Mouse (Mus musculus) gastrocnemius, postnatal 25 days (tissue): Measurements from ENCODE around the gene Rprd2. TPM values are rescaled to one million over a fixed set of nuclear protein-coding genes. Genes with fewer than 3 reads are reported as not detected.
"Not testable (repeated sequence)": the region's sequence is repeated elsewhere in the genome, so short reads cannot be mapped to it uniquely, and the experiment has no call there.

ENCODE experiments used
- DNase-seq: peaks from one replicate; pipeline ENCODE4 v3.0.0; 2022
- total RNA-seq, 2 experiments: library from RNA; stranded (reverse); gene quantifications; 1 replicate in 1 of 2; 2 replicates in 1 of 2; pipeline ENCODE4 v1.2.3; 2021

Rprd2 gene
- total RNA-seq, 2 experiments from 2014 or later: 27.1 to 28.2 TPM

DNA sequence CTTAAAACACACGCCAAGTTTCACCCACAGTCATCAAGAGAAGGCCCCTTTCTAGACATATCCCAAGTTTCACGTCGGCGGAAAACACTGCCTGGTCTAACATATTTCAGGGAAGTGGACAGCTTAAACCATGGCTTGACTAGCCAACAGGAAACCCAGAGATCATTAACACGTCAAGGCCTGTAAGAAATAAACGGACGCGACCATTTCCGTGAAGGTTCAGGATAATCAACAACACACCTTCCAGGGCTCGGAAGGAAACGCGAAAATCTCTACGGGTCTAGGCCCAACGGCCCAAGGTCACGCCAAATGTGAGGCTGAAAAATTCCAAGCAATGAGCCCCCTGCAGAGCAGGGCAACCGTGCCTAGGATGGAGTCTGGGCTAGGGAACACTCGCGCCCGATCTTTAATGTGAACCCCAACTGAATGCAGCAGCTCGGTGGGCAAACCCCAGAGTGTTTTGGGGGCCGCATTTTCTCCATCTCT is 594 bp downstream of the Rprd2 start:
- peak; percentile 26 for DNase-seq

DNA sequence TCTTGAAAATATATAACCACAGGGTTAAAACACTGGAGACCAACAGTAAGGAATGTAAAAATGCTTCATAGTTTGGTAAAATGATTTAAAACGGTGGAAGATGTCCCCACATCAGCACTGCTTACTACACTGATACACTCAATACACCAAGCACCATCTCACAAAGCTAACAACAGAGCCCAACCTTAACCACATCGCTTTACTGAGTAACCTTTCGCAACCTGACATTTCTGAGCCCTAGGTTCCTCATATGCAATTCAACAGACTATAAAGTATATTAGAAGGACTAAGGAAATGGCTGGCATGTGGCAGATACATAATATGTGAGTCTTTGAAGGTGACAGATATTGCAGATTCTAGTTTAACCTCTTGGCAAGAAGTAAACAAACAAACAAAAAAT is 2.0 kb downstream of the Rprd2 start:
- no peak for DNase-seq

DNA sequence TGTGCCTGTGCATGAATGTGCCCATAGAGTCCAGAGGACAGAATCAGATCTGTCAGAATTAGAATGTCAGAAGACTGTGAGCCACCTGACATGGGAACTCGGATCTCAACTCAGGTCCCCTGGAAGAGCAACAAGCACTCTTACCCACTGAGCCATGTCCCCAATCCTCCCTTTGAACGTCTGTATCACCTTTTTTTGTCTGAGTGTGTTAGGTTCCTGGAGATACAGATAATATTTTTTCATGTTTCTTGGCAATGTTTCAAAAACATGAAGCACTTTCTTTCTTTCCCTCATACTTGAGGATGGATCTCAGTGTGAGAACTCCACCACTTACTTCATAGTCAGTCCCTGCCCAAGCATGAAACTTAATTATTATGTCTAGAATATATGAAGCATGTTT is 10.3 kb downstream of the Rprd2 start:
- no peak for DNase-seq

DNA sequence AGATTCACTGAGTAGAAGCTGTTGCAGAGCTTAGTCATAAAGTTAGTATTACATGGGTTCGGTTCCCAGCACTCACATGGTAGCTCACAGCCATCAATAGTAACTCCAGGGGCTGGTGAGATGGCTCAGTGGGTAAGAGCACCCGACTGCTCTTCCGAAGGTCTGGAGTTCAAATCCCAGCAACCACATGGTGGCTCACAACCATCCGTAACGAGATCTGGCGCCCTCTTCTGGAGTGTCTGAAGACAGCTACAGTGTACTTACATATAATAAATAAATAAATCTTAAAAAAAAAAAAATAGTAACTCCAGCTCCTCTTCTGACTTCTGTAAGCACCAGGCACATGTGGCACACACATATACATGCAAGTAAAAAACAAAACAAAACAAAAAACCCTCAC is 11.0 kb downstream of the Rprd2 start:
- not testable (repeated sequence) for DNase-seq

DNA sequence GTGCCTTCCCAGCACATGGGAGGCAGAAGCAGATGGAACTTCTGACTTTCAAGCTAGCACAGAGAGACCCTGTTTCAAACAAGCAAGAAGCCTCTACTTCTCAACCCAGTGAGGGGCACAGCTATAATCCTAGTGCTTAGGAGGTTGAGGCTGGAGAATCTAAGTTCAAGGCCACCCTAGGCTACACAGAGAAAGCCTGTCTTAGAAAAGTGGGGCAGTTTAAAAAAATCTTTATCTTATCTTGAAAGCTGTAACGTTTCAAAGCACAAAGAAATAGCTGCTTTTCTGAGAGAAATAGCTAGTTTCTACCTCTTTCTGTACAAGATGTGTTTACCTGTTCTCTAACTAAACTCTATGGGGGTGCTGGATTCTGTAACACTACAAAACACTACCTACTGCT is 12.0 kb downstream of the Rprd2 start:
- no peak for DNase-seq

DNA sequence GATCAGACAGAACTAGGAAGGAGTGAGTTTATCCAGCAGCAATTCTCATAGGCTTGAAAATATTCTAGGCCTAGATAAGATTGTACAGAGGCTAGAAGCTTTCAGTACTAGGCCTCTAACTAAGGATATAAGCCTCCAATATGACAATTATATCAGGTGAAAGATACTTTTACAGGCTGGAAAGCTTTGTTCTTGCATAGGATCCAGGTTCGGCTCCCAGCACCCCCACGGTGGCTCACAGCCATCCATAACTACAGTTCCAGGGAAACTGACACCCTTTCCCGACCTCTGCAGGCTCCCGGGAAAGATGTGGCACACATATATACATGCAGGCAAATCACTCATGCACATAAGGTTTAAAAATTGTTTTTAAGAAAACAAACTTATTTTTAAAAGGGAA is 14.8 kb downstream of the Rprd2 start:
- no peak for DNase-seq

DNA sequence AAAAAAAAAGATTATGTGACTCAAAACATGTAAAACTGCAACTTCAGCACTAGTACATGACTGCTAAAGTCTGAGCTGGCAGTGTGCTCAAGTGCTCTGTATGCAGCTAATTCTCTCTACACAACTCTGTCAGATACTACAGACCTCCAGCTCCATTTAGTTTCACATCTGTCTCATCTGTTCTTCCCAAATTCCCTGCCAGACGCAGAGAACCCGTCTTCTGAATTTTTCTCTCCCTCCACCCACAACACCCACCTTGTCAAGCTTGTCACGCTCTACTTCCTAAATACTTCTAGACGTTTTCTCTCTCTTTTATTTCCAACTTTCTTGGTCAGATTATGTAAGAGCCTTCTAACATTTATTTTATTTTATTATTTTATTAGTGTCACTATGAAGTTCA is 19.9 kb downstream of the Rprd2 start:
- no peak for DNase-seq

DNA sequence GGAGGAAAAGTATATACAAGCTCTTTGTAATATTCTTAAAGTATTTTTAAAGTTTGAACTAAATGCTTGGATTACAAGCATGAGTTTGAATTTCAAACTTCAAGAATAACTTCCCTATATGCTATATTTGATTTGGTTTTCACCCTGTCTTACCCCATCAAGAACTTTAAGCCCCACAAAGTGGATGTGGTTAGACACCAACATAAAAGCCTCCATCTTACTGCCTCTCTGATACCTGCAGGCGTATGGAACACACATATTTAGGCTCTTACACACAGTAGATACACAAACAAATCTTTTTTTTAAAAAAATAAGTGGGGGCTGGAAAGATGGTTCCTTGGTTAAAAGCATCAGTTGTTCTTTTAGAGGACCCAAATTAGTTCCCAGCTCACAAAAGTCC is 24.4 kb downstream of the Rprd2 start:
- DNase-seq: no peak

DNA sequence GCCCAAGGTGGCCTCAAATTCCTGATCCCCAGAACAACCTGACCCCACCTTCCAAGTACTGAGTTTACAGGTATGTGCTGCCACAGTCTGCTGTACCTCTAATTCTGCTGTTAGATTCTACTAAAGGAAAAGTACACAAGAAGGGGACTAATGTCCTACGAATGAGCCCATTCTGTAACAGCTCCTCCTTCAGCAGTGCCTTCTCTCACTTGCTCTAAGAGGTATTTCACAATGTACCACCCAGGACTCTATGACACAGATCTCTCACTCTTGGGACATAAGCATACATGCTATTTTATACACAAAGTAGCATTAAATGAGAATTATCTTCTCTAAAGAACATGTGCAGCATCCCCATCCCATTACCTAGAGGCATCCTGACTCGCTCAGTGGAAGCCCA is 25.0 kb downstream of the Rprd2 start:
- no peak for DNase-seq

DNA sequence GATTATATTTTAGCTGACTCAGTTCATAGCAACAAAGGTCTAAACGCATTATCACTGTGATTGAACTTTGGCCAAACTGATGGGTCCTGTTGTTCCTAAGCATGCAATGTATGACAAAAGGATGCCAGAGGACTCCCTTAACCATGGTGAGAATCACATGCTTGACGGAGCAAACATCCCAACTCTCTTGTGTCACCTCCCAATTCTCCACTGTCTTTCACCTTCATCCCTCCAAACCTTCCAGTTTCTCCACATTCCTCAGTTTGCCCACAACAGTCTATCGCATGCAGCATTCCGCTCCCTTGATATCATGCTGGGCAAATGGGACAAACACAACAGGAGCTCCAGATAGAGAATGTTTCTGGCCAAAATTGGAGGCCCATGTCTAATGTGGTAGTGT is 33.2 kb downstream of the Rprd2 start:
- no peak for DNase-seq

DNA sequence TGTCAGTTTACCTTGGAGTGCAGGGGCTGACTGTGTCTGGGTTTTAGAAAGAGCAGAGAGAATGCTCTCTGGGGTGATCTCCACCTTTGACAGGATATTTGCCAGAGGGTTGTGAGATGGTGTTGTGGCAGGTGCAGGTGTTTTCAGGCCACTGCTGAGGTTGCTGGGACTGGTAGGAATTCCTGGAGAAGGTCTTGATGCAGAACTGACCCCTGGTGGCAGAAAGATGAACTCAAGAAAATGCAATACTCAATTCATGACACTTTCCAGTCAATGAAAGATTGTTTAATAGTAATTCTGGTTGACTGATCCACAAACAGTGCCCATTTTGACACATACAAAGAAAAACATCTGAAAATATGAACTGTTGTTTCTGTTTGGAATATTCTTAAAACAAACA is 46.7 kb downstream of the Rprd2 start:
- no peak for DNase-seq

DNA sequence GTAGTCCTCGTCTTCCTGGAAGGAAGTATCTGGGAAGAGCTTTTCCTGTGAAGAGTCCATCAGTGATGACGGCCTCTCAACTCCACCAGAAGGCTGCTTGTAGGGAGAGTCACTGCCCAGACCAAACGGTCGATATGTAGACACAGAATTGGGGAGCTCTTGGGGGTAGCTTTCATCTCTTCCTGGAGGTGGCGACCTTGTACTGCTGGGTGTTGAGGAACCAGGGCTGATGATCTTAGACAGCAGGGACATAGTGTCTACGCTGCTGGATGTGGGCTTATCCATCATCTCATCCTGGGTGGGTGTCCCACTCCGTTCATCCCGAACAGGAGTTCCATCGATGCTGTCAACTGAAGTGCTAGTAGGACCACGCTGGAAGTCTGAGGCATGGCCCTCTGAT is 53.1 kb downstream of the Rprd2 start:
- no peak for DNase-seq

DNA sequence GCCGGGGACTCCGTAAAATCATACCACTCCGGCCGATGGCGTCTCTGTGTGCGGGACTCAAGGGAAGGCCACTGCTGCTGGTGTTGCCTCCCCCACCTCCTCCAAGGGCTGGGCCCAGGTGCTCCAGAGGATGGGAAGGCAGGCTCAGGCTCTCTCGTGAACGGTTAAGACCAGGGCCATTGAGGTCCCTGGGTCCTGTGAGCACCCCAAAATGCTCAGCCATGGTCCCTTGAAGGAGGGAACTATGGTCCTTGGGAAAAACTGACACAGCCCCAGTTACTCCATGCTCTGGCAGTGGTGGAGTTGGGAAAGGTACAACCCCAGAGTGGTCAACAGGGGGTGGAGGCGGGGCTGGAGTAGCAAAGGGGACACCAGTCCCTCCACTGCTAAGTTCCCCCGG is 54.9 kb downstream of the Rprd2 start:
- DNase-seq: no peak

DNA sequence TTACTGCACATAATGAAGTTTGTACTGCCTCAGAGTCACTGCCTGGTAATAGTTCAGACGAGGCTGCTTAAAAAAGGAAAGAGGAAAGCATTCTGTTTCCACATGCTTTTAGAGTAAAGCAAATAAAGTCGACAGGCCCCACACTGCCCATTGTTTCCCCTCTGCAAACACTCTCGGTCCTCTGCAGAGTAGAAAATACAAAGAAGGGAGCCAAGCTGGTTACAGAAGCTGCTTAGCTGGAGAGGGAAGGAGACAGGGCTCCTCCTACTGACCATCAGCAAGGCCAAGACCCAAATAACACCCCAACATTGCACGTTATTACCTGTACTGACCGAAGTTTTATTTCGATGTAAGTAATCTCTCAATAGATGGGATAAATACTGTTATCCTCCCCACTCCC is 55.7 kb downstream of the Rprd2 start:
- DNase-seq: no peak

DNA sequence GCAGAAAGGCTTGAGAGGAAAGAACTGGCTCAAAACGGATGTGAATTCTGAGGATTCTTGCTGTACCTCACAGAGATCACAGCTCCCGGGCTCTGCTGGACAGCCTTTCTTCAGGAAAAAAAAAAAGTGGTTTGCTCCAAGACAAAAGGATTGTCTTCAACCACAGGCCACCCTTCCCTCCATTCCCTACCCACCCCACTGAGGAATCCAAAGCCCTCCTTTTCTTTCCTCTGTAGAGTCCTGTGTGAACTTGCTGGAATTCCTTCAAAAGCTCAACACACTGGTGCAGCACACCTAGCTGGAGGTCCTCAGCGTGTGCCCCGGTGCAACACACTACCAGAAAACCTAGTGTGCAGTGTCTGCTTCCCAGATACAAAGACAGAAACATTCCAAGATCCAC is 56.9 kb downstream of the Rprd2 start:
- DNase-seq: no peak

DNA sequence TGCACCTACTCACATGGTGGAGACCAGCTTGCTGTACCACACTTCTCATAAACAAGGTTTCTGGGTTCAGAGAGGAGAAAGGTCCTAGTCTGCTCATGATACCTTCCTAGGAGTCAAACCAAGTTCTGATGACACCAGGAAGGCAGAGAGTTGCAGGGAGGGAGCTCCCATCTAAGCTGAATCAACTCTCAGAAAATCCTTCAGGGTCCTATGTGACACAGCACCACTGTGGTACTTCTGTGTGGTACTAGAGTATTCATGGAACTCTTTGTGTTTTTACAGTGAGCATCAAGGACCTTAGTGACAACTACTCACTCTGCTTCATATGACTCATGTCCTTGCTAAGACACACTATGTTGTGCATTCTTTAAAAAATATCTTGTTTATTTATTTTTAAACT is 58.0 kb downstream of the Rprd2 start:
- DNase-seq: no peak

DNA sequence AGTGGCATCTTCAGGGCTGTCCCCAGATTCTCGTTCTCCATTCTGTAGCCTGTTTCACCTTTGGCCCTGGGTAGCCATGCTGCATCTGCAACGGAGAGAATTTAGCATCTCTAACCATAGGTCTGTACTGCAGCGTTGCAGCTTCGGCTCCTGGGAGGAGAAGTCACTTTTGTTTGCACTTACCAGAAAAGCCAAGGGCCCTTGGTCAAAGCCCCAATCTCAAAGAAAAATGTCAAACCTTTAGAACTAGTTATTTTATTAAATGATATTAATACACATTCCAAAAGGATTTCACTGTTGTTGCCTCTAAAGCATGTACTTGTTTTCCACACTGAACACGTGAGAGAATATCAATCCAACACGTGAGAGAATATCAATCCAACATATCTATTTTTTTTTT is 58.6 kb downstream of the Rprd2 start, which contains the start of gene Tars2:
TSS of gene Tars2 (minus strand) at position 101 of the 400 bp plus-strand sequence.
- DNase-seq: no peak

DNA sequence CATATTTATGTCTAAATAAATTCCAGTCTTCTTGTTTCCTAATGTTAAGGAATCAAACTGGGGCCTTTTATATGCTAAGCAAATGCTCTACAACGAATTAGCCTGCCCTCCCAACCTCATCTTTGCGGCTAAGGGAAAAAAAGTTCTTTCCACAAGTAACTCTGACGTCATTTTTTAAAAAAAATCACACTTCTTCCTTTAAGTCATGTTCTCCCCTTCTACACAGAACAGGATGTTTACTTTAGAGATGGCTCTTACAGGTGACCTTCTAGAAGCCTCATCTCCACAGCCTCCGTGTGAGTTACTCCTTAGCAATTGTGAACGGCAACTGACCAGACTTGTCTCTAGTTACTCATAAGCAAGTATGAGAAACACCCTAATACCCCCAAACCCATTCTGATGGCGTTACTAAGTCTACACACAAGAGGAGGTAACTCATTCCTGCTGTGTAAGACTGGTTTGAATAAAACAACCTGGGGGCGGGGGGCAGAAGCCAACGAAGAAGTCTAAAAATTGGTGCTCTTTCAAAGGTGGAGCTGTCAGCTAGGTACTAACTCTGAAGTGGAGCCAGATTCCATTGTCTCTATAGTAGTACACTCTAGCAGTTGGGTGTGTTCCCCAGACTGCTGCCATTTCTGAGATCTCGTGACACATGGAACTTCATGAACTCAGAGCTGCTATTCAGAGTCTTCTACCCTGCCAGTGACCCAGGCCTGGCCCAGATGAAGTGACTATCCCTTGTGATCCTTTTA is 60.0 kb downstream of the Rprd2 start:
- DNase-seq: no peak

DNA sequence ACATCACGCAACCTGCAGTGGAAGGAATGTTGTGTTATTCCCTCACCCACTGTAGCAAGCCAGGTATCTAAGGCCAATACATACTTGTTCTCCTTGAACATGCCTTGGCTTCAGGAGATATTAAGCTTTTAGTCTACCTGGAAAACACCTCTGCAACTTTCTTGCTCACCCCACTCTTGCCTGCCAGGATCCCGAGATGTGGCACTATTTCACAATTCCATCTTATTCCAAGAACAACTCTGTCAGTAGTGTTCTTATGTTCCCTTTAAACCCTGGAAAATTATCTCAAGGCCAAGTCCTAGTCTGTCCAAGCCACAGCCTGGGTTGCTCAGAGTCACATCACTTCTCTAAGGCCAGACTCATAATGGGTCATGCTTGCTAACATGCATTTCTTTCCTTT is 61.9 kb downstream of the Rprd2 start:
- DNase-seq: no peak

DNA sequence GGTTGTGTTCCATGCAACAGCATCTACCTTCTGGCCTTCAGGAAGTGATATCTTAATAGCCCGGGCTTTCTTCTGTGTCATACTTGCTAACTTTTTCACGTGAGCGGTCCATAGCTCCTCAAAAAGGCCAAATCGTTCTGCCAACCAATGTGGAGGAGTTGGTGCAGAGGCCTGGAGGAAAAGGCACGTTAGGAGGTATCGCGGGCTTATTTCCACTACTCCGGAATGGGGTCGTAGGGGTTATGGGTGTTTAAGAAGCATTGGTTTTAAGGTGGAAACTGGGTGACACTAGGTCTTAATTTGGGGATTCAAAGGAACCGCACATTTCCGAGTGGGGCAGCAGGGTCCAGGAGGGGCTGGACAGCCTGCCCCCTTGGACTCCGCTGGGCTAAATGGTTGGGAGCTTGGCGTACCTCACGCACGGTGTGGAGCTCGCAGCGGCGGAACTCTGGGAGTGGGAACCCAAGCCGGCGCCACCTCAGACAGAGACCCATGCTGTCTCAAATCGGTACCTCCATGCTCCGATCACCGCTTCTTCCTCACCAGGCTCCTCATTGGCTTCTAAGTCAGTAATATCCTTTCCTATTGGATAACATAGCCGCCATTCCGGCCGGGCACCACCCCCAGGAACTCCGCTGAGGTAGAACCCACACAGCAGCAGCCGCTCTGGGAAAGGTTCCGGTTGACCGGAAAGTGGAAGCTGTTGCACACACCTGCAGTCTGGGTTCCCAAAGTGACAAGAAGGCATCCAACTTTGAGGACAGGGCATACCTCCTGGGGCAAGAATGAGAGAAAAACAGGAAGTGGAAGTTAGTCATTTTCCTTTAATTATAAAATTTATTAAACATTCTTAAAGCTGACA is 64.1 kb downstream of the Rprd2 start:
- peak; percentile 93 for DNase-seq

DNA sequence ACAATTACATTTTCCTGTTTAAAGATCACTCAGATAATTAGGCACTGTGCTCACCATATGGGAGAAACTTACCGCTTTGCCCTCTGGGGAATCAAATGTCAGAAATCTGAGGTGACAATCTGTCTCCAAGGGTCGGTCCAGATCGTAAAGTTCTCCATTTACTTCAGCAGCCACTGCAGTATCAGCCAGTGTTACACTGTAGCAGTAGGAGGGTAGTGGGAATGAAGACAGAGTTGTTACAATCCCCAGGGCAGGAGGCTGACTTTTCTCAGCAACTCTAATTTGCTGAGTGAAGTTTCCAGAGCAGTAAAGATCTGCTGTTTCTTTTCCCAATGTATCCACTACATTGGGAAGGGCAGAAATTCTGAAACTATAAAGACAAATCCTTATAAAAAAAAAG is 65.7 kb downstream of the Rprd2 start:
- no peak for DNase-seq

DNA sequence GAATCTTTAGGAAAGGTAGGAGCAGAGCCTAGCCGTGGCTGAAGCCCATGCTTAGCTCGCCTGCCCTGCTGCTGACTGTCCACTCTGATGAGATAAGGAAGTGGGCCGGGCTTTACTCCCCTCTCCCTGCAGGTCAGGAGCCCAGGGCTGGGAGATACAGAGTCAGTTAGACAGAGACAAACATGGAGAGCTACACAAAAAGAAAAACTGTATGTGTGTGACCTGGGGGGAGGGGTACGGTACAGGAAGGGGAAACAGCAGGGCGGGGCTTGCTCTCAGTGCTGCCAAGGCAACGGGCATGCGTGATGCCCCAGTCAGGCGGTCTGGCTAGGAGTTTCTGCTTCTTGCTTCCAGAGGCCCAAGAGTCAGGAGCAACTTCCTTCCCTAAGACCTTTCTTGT is 78.3 kb downstream of the Rprd2 start:
- DNase-seq: no peak

DNA sequence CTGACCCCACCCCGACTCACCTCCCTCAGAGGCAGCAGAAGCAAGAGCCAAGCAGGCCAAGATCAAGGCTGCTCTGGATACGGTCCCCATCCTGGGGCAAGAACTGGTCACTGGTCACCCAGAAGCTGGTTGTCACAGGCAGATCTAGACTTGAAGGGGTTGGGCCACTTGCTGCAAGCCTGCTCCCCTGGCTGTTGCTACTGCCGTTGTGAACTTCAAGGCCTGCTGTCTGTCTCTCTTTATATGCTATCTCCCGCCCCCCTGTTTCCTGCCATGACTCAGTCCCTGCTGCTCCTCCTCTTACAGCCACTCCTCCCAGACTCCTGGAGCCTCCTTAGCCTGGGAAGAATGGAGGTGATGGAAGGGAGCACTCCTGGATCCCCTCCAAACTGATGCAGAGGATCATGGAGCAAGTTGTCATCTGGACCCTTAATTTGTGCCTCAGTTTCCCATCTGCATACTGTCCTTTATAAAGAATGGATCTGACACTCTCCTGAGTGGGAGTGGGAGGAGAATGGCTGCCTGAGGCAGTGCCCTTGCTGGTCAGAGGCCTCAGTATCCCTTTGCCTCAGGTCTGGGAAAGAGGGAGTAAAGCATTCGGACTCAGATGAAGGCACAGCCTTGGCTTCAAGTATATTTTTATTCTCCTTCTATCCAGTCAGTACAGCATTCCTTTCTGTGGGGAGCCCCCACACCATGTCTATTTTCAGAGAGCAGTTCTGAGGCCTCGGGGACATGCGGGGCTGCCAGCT is 79.1 kb downstream of the Rprd2 start, which contains the start of gene Ecm1:
TSS of gene Ecm1 (minus strand) at position 217 of the 752 bp plus-strand sequence.
- DNase-seq: peak; percentile 54
